Mouse (Mus musculus) retina, postnatal 7 days (tissue): Measurements from ENCODE around the gene Emc6.

Experiments
- DNase-seq: peaks from one replicate; pipeline ENCODE4 v3.0.0-alpha.2; 2012; ENCODE audit warnings: low read depth, low spot score

Emc6 gene

DNA sequence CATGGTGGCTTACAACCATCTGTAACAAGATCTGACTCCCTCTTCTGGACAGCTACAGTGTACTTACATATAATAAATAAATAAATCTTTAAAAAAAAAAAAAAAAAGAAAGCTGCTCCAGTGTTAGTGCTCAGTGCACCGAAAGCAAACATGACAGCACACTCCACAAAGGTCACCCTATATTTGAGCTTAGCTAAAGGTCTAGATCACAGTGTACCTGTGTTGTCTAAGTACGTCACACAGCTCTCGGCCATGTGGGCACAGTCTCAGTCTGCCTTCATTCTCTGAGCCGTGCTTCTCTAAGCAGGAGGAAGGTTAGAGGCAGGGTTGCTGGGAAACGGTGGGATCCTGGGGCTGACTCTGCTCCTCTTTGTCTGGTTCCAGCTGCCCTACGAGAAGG lies 50.3 kb downstream of the Emc6 start:
- DNase-seq, result no peak
